Mouse (Mus musculus) erythroblast, embryonic 14.5 days (primary cell): Measurements from ENCODE around the gene Apmap.

Source experiments
- GATA1 ChIP-seq: IDR thresholded peaks from 2 replicates; pipeline ENCODE4 v1.6.1; 2012; ENCODE audit warnings: low read length, inconsistent platforms, mixed read lengths
- TAL1 ChIP-seq: IDR thresholded peaks from 3 replicates; pipeline ENCODE4 v1.6.1; 2012; ENCODE audit warnings: low read length, inconsistent platforms, mixed read lengths

GRCm38 (mm10) chr2:150610097-150610496 lies 1.7 kb upstream of the Apmap start:
- TF ChIP-seq GATA1 (no peak), TAL1 (no peak)
